Mouse (Mus musculus) testis, adult 2 months (tissue): ENCODE measurements around the gene Znrf4. TPM values are rescaled to one million over a fixed set of nuclear protein-coding genes. Genes with fewer than 3 reads are reported as not detected.

ENCODE experiments used
- H3K27ac ChIP-seq: fragments of 200-500 bp; 2 replicates; pipeline ENCODE4 v1.5.1; 2012; ENCODE audit warnings: low read depth, low read length; ENCODE audit not compliant: control insufficient read depth, insufficient read depth
- H3K27me3 ChIP-seq: fragments of 200-500 bp; 2 replicates; pipeline ENCODE4 v1.6.1; 2012; ENCODE audit warnings: mild to moderate bottlenecking, low read length, moderate library complexity; ENCODE audit not compliant: control insufficient read depth, insufficient read depth
- H3K36me3 ChIP-seq: fragments of 200-500 bp; 2 replicates; pipeline ENCODE4 v1.6.1; 2012; ENCODE audit warnings: mild to moderate bottlenecking, low read length; ENCODE audit not compliant: control insufficient read depth, insufficient read depth
- H3K4me1 ChIP-seq: fragments of 200-500 bp; 2 replicates; pipeline ENCODE4 v1.6.1; 2012; ENCODE audit warnings: low read length; ENCODE audit not compliant: control insufficient read depth, insufficient read depth
- H3K4me3 ChIP-seq: fragments of 200-500 bp; 2 replicates; pipeline ENCODE4 v1.5.1; 2012; ENCODE audit warnings: low read depth, mild to moderate bottlenecking, low read length, moderate library complexity, mixed read lengths; ENCODE audit not compliant: control insufficient read depth
- CTCF ChIP-seq: fragments of 200-500 bp; IDR thresholded peaks from 2 replicates; pipeline ENCODE4 v1.5.1; 2012; ENCODE audit warnings: low read depth, mild to moderate bottlenecking, inconsistent platforms, low read length, moderate library complexity; ENCODE audit not compliant: control insufficient read depth, insufficient read depth, insufficient replicate concordance
- POLR2A ChIP-seq: fragments of 200-500 bp; IDR thresholded peaks from 2 replicates; pipeline ENCODE4 v1.6.1; 2012; ENCODE audit warnings: low read depth, mild to moderate bottlenecking, inconsistent platforms, low read length, moderate library complexity; ENCODE audit not compliant: control insufficient read depth
- polyA plus RNA-seq: library from polyadenylated mRNA; depleted of rRNA; stranded (reverse); fragments of >200 nt; gene quantifications from 2 replicates; pipeline ENCODE4 v1.2.3, GENCODE M21; 2012

Gene Znrf4
- polyA plus RNA-seq, 1 experiment, result 1,198 TPM

DNA sequence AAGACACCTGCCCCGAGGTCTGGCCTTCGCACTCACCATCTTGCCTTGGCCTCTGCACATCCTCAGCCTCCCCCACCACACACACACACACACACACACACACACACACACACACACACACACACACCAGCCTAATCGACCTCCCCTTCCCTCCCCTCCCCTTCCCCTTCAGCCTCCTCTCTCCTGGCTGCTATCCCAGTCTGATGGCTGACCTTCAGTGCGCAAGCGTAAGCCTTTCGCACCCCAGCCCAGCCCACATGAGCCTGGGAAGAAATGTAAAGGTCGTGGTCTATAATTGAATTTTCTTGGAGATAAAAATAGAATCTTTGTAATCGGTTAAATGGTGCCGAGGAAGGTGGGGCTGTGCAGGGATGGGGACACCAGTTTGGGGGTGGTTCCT lies 27.1 kb downstream of the Znrf4 start:
- H3K27me3 ChIP-seq, result no peaks in the 10 kb centered on the region
- H3K36me3 ChIP-seq, result no peaks in the 10 kb centered on the region
- peaks cover 18% of the 10 kb centered on the region for H3K4me1 ChIP-seq
- H3K4me3 ChIP-seq, result no peak overlapping the region
- TF ChIP-seq CTCF (no peak), POLR2A (no peak)
- no peak overlapping the region for H3K27ac ChIP-seq

DNA sequence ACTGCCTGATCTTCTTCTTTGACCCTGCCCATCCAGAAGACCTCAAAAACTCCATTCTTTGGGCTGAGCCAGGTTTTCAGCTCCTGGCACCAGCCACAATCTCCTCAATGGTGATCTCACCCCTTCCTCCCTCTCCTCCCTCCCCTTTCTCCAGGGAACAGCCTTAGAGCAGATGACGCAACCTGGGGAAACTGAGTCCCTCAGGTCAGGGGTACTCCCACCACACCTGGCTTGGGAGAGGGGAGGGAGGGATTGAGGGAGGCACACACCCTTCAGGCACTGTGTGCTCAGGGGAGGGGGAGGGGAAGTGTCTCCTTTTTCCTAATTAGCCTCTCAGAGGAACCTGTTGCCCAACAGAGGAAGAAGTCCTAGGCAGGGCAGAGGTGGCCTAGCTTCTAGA lies 29.6 kb downstream of the Znrf4 start:
- no peaks in the 10 kb centered on the region for H3K27me3 ChIP-seq

DNA sequence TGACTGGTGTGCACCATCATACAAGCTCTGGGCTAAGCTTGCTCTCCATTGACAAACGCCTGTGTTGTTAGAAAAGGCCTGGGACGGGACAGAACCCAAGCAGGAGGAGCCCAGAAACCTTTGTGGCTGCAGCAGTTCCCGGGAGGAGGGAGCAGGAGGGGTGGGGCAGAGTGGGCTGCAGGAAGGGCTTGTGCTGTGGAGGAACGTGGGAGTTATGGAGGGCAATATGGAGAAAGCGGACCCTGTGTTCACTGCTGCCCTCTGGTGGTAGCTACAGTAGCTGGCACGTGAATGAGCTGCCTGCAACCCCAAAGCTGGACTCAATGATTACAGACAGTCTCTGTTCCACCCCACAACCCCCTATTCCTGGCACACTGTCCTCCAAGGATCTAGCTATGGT lies 32.9 kb downstream of the Znrf4 start:
- Histone ChIP-seq H3K4me1 (peaks cover 38% of the 10 kb centered on the region), H3K36me3 (no peaks in the 10 kb centered on the region), H3K27ac (no peak overlapping the region), H3K27me3 (no peaks in the 10 kb centered on the region; the same call in 1 of the 2 replicates), H3K4me3 (no peak overlapping the region)
- TF ChIP-seq POLR2A (no peak), CTCF (peak; percentile 95; the same call in 1 of the 2 replicates)

More for the DNA sequence above, 29.6 kb downstream of the Znrf4 start:
- no peak overlapping the region for H3K27ac ChIP-seq
- H3K4me1 ChIP-seq, result peaks cover 13% of the 10 kb centered on the region
- H3K36me3 ChIP-seq, result no peaks in the 10 kb centered on the region
- H3K4me3 ChIP-seq, result no peak overlapping the region
- TF ChIP-seq CTCF (no peak), POLR2A (no peak)

DNA sequence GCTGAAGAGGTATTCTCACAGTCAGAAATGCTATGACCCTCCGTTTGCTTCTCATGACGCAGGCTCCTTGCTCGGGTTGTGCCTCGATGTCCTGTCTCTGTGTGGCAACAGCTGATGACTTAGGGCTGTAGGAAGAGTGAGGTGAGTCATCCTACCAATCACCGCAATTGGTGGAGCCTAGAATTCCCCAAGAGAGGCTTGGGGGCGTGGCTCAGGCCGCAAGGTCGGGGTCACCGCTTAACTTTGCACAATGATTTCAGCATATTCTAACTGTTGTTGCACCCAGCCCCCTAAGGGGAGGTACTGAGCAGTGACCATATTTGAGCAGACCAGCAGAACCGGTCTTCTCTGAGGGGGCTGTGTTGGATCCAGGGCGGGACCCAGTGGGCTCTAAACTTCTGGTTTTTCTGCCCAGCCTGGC lies 34.0 kb downstream of the Znrf4 start:
- H3K36me3 ChIP-seq, result no peaks in the 10 kb centered on the region
- H3K27me3 ChIP-seq, result no peaks in the 10 kb centered on the region; the same call in 1 of the 2 replicates
- peaks cover 46% of the 10 kb centered on the region for H3K4me1 ChIP-seq
- no peak overlapping the region for H3K4me3 ChIP-seq
- TF ChIP-seq CTCF, result no peak
- no peak for TF ChIP-seq POLR2A
- H3K27ac ChIP-seq, result no peak overlapping the region

DNA sequence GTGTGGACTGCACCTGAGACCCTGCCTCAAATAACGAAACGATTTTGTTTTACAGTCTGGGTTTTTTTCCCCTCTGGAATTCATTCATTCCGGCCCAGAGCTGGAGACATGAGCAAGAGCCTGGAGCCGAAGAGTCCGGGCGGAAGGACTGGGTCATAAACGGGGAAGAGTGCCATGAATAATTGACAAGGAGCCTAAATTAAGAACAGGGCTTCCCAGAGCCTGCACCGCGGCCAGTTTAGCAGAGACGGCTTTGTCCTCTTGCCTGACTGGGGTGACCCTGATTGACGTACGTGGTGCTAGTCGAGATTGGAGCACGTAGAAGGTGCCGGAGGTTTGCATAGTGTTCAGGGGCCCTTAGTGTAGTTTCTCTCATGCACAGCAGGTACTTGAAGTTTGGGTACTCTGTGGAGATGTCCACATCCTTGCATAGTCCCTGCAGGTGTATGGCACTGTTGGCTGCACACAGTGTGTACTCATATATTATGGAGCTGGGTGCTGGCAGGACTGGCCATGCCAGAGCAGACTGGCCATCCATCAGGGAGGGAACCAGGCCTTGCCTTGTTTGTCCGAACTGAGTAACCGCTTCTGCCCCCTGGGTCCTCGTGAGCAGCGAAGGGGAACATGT lies 34.9 kb downstream of the Znrf4 start:
- no peak overlapping the region for H3K27ac ChIP-seq
- no peaks in the 10 kb centered on the region for H3K36me3 ChIP-seq
- no peak overlapping the region for H3K4me3 ChIP-seq
- H3K4me1 ChIP-seq, result peaks cover 54% of the 10 kb centered on the region
- TF ChIP-seq CTCF (no peak), POLR2A (no peak)
- H3K27me3 ChIP-seq, result no peaks in the 10 kb centered on the region; the same call in 1 of the 2 replicates

DNA sequence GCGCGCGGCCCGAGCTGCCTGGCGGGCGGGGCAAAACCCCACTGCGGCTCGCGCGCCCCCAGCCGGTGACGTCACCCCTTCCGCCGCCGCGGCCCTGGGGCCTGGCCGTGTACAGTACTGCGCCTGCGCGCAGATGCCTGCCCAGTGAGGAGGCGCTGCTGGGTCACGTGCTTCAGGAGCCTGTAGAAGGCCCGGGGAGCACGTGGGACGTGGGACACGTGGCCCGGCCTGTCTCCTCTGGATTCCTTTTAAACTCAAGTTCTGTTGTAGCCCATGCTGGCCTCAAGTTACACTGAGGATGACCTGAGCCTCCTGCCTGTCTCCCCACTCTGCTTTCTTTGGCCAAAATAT lies 35.9 kb downstream of the Znrf4 start, which contains the start of gene Ptprs:
Ptprs (minus strand) TSS at position 82 of the 351 bp plus-strand sequence.
- Histone ChIP-seq H3K4me3 (peak within 1 kb of the TSS; percentile 74), H3K27me3 (no peaks in the 10 kb centered on the region; the same call in 1 of the 2 replicates), H3K36me3 (no peaks in the 10 kb centered on the region), H3K4me1 (peaks cover 58% of the 10 kb centered on the region), H3K27ac (no peak within 1 kb of the TSS)
- TF ChIP-seq POLR2A, result no peak; the same call in 1 of the 2 replicates
- no peak for TF ChIP-seq CTCF

DNA sequence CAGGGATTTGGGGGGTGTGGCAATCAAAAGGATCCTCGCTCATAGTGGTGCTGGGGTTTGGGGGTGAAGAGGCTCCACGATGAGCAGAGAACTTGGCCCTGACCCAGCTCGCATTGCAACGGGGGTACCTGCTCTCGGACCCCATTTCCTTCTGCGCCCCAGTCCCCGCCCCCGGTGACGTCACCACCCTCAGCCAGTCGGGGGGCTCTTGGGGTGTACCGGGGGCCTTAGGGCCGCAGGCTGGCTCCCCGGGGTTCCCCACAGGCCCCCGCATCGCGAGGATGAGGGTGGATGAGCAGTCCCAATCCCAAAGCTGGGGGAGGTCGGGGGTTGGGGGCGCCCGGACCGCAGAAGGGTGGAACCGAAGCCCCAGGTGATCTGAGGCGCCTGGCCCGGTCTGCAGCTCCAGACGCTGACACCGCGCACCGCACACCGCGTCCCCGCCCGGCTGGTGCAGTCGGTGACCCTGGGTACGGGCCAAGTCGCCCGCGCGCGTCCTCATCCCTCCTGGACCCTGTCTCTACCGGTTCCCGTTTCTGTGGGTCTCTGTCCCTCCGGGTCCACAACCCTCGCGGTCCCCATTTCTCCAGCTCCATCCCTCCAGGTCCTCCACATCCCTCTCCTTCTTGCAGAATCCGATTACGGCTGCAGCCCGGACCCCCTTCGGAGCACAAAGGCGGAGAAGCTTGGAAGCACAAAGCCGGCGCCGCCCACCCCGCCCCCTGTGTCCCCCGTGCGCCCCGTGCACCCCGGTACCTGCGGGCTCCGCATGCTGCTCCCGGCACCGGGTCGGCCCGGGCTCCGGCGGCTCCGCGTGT lies 36.4 kb downstream of the Znrf4 start:
- H3K4me3 ChIP-seq, result peak overlapping the region; percentile 74
- H3K27me3 ChIP-seq, result no peaks in the 10 kb centered on the region; the same call in 1 of the 2 replicates
- TF ChIP-seq CTCF (no peak), POLR2A (no peak)
- H3K4me1 ChIP-seq, result peaks cover 61% of the 10 kb centered on the region
- H3K27ac ChIP-seq, result no peak overlapping the region
- no peaks in the 10 kb centered on the region for H3K36me3 ChIP-seq
